Mouse (Mus musculus): ENCODE results near the gene Scgb1b12. TPM values are rescaled to one million over a fixed set of nuclear protein-coding genes. Genes with fewer than 3 reads are reported as not detected.
"Not testable (repeated sequence)": the region's sequence is repeated elsewhere in the genome, so short reads cannot be mapped to it uniquely, and the experiment has no call there.

Scgb1b12 gene
- polyA plus RNA-seq (2015; fragmentation: Nextera tagmentation; extraction: Ambion mirVana) = not detected in 2 replicates

GRCm38 (mm10) chr7:32333882-32334281 is at the start of gene Scgb1b12:
Gene Scgb1b12, plus strand, starts transcription at chr7:32334182.
- not testable (repeated sequence) for H3K9me3 ChIP-seq (replicated peaks); H3K27me3 ChIP-seq; H3K9ac ChIP-seq; H3K4me3 ChIP-seq (replicated peaks); ATAC-seq (ENCODE audit: insufficient read depth); H3K4me1 ChIP-seq (replicated peaks); H3K27ac ChIP-seq (replicated peaks); H3K4me2 ChIP-seq; H3K36me3 ChIP-seq (replicated peaks)
- 39% methylated on average over 3 of the region's 3 CpGs for WGBS (ENCODE audit: insufficient replicate concordance)

- not testable (repeated sequence) for H3K4me1 ChIP-seq (replicated peaks); H3K4me3 ChIP-seq (replicated peaks); H3K9me3 ChIP-seq (replicated peaks); ATAC-seq (ENCODE audit: insufficient read depth); H3K4me2 ChIP-seq; H3K36me3 ChIP-seq (replicated peaks); H3K27ac ChIP-seq (replicated peaks); H3K27me3 ChIP-seq; H3K9ac ChIP-seq
- WGBS (ENCODE audit: insufficient replicate concordance) = 54% methylated on average over 1 of the region's 1 CpGs
Observed at GRCm38 (mm10) chr7:32327145-32327544, 6.8 kb upstream of the Scgb1b12 start, which contains the start of gene Scgb2b12. Gene Scgb2b12, minus strand, starts transcription at chr7:32327245.

Other genes starting within 250 kb of the Scgb1b12 start
- gene Scgb1b10, start 233.3 kb upstream of the Scgb1b12 start, polyA plus RNA-seq (2015; fragmentation: Nextera tagmentation; extraction: Ambion mirVana) = not detected in 2 replicates
- not detected in 2 replicates for gene Scgb2b11, start 123.0 kb upstream of the Scgb1b12 start, polyA plus RNA-seq (2015; fragmentation: Nextera tagmentation; extraction: Ambion mirVana)
- not detected in 2 replicates for gene Scgb1b11, start 111.3 kb upstream of the Scgb1b12 start, polyA plus RNA-seq (2015; fragmentation: Nextera tagmentation; extraction: Ambion mirVana)
- gene Scgb2b12, start 6.9 kb upstream of the Scgb1b12 start, polyA plus RNA-seq (2015; fragmentation: Nextera tagmentation; extraction: Ambion mirVana) = not detected in 2 replicates
- gene Scgb1b29, start 107.4 kb downstream of the Scgb1b12 start, polyA plus RNA-seq (2015; fragmentation: Nextera tagmentation; extraction: Ambion mirVana) = not detected in 2 replicates